Mouse (Mus musculus): ENCODE results near the gene Dnajc15. TPM values are rescaled to one million over a fixed set of nuclear protein-coding genes. Genes with fewer than 3 reads are reported as not detected.

Dnajc15 gene
- polyA plus RNA-seq, 1 experiment from 2014 or later, result 70.2 TPM

- DNase-seq (ENCODE audit: low spot score) (no peak), ATAC-seq (no peak)
- 83% methylated on average over 4 of the region's 4 CpGs for WGBS
- no peaks in the 10 kb centered on the region for H3K27me3 ChIP-seq (replicated peaks; ENCODE audit: insufficient read depth, low read length)
- no peak overlapping the region for H3K4me2 ChIP-seq (replicated peaks; ENCODE audit: low read depth, low read length)
- no peaks in the 10 kb centered on the region for H3K4me1 ChIP-seq (ENCODE audit: insufficient read depth, low read depth, low read length)
- H3K9ac ChIP-seq (replicated peaks; ENCODE audit: low read depth), result no peak overlapping the region
- H3K36me3 ChIP-seq (ENCODE audit: insufficient read depth, low read length), result no peaks in the 10 kb centered on the region
- no peak for TF ChIP-seq EP300 (IDR thresholded peaks at IDR 0.05)
- no peak for TF ChIP-seq CTCF (IDR thresholded peaks at IDR 0.05)
- no peaks in the 10 kb centered on the region for H3K9me3 ChIP-seq (ENCODE audit: low read length)
- H3K27ac ChIP-seq (ENCODE audit: low read length), result no peak overlapping the region
- no peak overlapping the region for H3K4me3 ChIP-seq (ENCODE audit: low read depth, low read length)
Measured at GRCm38 (mm10) chr14:77796506-77796905, 78.4 kb downstream of the Dnajc15 start.

DNA sequence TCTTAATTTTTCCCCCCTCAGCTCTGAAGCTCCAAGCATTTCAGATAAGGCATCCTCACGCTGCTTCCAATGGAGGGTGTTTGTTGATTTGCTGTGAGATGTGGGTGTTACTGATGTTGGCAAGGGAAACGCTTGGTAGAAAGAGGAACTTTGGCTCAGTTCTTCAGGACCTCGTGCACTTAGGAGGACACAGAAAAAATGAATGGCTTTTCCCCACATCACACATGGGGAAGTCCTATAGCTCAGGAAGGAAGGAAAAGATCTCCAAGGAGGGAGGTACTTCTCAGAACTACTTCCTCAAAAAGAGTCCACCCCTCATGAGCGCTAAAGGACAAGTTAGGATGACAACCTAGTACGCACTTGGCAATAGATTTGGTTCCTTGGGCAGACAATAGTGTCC is 79.7 kb downstream of the Dnajc15 start:
- no peak overlapping the region for H3K4me2 ChIP-seq (replicated peaks; ENCODE audit: low read depth, low read length)
- ATAC-seq, result peak; percentile 66
- H3K4me1 ChIP-seq (ENCODE audit: insufficient read depth, low read depth, low read length), result no peaks in the 10 kb centered on the region
- WGBS, result 61% methylated on average over 5 of the region's 5 CpGs
- H3K27me3 ChIP-seq (replicated peaks; ENCODE audit: insufficient read depth, low read length), result no peaks in the 10 kb centered on the region
- H3K36me3 ChIP-seq (ENCODE audit: insufficient read depth, low read length), result no peaks in the 10 kb centered on the region
- H3K9ac ChIP-seq (replicated peaks; ENCODE audit: low read depth), result no peak overlapping the region
- H3K4me3 ChIP-seq (ENCODE audit: low read depth, low read length), result no peak overlapping the region
- H3K27ac ChIP-seq (ENCODE audit: low read length), result no peak overlapping the region
- peak; percentile 49 for DNase-seq (ENCODE audit: low spot score)
- TF ChIP-seq CTCF (IDR thresholded peaks at IDR 0.05) (no peak), EP300 (IDR thresholded peaks at IDR 0.05) (no peak)
- no peaks in the 10 kb centered on the region for H3K9me3 ChIP-seq (ENCODE audit: low read length)

- WGBS, result 45% methylated on average over 7 of the region's 7 CpGs
- Histone ChIP-seq H3K4me2 (replicated peaks; ENCODE audit: low read depth, low read length) (no peak overlapping the region), H3K4me3 (ENCODE audit: low read depth, low read length) (no peak overlapping the region), H3K27ac (ENCODE audit: low read length) (no peak overlapping the region), H3K9me3 (ENCODE audit: low read length) (no peaks in the 10 kb centered on the region), H3K36me3 (ENCODE audit: insufficient read depth, low read length) (no peaks in the 10 kb centered on the region), H3K9ac (replicated peaks; ENCODE audit: low read depth) (no peak overlapping the region), H3K27me3 (replicated peaks; ENCODE audit: insufficient read depth, low read length) (no peaks in the 10 kb centered on the region), H3K4me1 (ENCODE audit: insufficient read depth, low read depth, low read length) (no peaks in the 10 kb centered on the region)
- peak; percentile 87 for ATAC-seq
- peak; percentile 45 for DNase-seq (ENCODE audit: low spot score)
- TF ChIP-seq CTCF (IDR thresholded peaks at IDR 0.05) (no peak), EP300 (IDR thresholded peaks at IDR 0.05) (no peak)
Measured at GRCm38 (mm10) chr14:77794285-77794949, 80.5 kb downstream of the Dnajc15 start.

GRCm38 (mm10) chr14:77792998-77793397 is 81.9 kb downstream of the Dnajc15 start:
- Histone ChIP-seq H3K4me2 (replicated peaks; ENCODE audit: low read depth, low read length) (no peak overlapping the region), H3K4me3 (ENCODE audit: low read depth, low read length) (no peak overlapping the region), H3K27ac (ENCODE audit: low read length) (no peak overlapping the region), H3K36me3 (ENCODE audit: insufficient read depth, low read length) (no peaks in the 10 kb centered on the region), H3K9me3 (ENCODE audit: low read length) (no peaks in the 10 kb centered on the region), H3K4me1 (ENCODE audit: insufficient read depth, low read depth, low read length) (no peaks in the 10 kb centered on the region), H3K27me3 (replicated peaks; ENCODE audit: insufficient read depth, low read length) (no peaks in the 10 kb centered on the region), H3K9ac (replicated peaks; ENCODE audit: low read depth) (no peak overlapping the region)
- DNase-seq (ENCODE audit: low spot score) (no peak), ATAC-seq (no peak)
- WGBS, result 95% methylated on average over 6 of the region's 6 CpGs
- TF ChIP-seq CTCF (IDR thresholded peaks at IDR 0.05) (no peak), EP300 (IDR thresholded peaks at IDR 0.05) (no peak)

- Histone ChIP-seq H3K4me2 (replicated peaks; ENCODE audit: low read depth, low read length) (no peak overlapping the region), H3K4me1 (ENCODE audit: insufficient read depth, low read depth, low read length) (no peaks in the 10 kb centered on the region), H3K4me3 (ENCODE audit: low read depth, low read length) (no peak overlapping the region), H3K36me3 (ENCODE audit: insufficient read depth, low read length) (no peaks in the 10 kb centered on the region), H3K27me3 (replicated peaks; ENCODE audit: insufficient read depth, low read length) (no peaks in the 10 kb centered on the region), H3K9me3 (ENCODE audit: low read length) (no peaks in the 10 kb centered on the region), H3K27ac (ENCODE audit: low read length) (no peak overlapping the region), H3K9ac (replicated peaks; ENCODE audit: low read depth) (no peak overlapping the region)
- DNase-seq (ENCODE audit: low spot score), result no peak
- no peak for ATAC-seq
- TF ChIP-seq EP300 (IDR thresholded peaks at IDR 0.05) (no peak), CTCF (IDR thresholded peaks at IDR 0.05) (peak; percentile 54)
Measured at GRCm38 (mm10) chr14:77783217-77783616, 91.7 kb downstream of the Dnajc15 start.

DNA sequence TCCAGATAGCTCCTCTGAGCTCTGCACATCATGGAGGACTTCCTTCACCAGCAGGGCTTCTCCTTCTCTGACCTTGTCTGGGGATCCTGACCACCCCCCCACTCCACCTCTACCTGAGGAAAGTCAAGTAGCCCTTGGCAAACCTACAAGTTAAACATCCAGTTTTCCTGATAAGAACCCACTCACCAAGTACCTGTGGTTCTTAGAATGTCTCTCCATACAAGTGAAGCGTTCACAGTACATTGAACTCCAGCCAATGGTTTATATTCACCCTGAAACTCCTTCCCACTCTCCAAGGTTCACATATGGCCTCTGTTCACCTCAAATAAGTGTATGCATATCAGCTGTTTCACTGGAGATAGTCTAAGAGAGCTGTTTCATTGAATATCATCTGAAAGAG is 97.6 kb downstream of the Dnajc15 start:
- H3K36me3 ChIP-seq (ENCODE audit: insufficient read depth, low read length), result no peaks in the 10 kb centered on the region
- ATAC-seq, result peak; percentile 81
- H3K4me1 ChIP-seq (ENCODE audit: insufficient read depth, low read depth, low read length), result no peaks in the 10 kb centered on the region
- no peak overlapping the region for H3K9ac ChIP-seq (replicated peaks; ENCODE audit: low read depth)
- H3K9me3 ChIP-seq (ENCODE audit: low read length), result no peaks in the 10 kb centered on the region
- H3K4me2 ChIP-seq (replicated peaks; ENCODE audit: low read depth, low read length), result no peak overlapping the region
- TF ChIP-seq CTCF (IDR thresholded peaks at IDR 0.05) (no peak), EP300 (IDR thresholded peaks at IDR 0.05) (peak; percentile 31)
- H3K4me3 ChIP-seq (ENCODE audit: low read depth, low read length), result no peak overlapping the region
- peak; percentile 76 for DNase-seq (ENCODE audit: low spot score)
- H3K27me3 ChIP-seq (replicated peaks; ENCODE audit: insufficient read depth, low read length), result 0 out of 2 replicates have a peak, but pooled peaks cover 5% of the 10 kb centered on the region
- H3K27ac ChIP-seq (ENCODE audit: low read length), result no peak overlapping the region
- 53% methylated on average over 1 of the region's 1 CpGs for WGBS
